Mouse (Mus musculus): ENCODE measurements at regions not wholly inside any gene's neighbourhood (a gene's known extent, or its start where the extent isn't known, plus 50 kb on each side); places are given as distances from the start of the nearest gene placed in this dataset.

DNA sequence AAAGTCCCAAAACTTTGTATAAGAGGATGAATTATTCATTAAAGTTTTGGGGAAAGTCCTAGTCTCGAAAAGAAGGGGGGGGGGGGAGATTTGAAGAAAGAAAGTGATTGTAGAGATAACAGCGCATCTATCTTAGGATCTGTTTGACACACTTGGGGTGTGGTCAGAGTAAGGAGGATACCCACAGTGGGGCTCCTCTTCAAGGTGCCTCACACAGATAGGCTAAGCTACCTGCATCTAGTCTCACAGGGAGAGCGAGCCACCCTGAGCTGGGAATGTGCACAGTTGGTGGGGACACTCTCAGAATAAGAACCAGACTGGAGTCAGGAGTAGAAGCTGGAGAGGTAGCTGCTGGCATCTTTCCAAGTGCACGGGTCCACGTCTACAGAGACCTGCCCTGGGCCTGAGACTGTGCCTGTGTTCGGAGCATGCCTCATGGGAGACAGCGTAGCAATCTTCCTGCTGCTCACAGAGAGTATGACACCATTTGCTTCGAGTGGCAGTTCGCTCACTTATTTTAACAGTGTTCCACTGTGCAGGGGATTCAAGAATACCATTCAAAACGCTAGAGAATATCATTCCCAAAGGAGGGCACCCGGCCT, 208.9 kb upstream of the Tcerg1l start:
- TF ChIP-seq CTCF (conservative IDR thresholded peaks at IDR 0.05; ENCODE audit: low read length): no peak
- no peak for TF ChIP-seq POU5F1 (IDR thresholded peaks at IDR 0.05; ENCODE audit: borderline replicate concordance, low read length)
